Mouse (Mus musculus) erythroblast, embryonic 14.5 days (primary cell): Measurements from ENCODE around the gene Lrrc3b.

Experiments used
- GATA1 ChIP-seq: IDR thresholded peaks from 2 replicates; pipeline ENCODE4 v1.6.1; 2012; ENCODE audit warnings: low read length, inconsistent platforms, mixed read lengths
- TAL1 ChIP-seq: IDR thresholded peaks from 3 replicates; pipeline ENCODE4 v1.6.1; 2012; ENCODE audit warnings: low read length, inconsistent platforms, mixed read lengths

DNA sequence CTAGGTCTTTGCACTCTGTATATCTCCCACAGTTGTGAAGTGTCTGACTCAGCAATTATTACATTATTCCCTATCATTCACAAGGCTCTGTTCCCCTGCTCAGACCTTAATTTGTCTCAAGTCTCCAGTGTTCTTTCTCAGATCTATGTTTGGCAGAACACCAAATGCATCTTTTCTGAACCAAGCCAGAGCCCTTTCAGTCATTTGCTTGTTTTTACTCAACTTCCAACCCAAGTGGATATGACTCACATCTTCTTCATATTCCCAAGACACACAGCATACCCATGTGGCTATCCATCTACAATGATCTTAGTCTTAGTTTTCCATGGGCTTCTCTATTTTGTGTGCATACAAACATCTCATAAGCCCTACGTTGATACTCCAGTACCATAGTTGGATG, 17.2 kb downstream of the Lrrc3b start:
- TF ChIP-seq GATA1 (no peak), TAL1 (no peak)
